Mouse (Mus musculus) lung, postnatal 10 days (tissue): ENCODE data around the gene Hist1h2bm.

Experiments
- DNase-seq: peaks from one replicate; pipeline ENCODE4 v3.0.0; 2021

Gene Hist1h2bm

DNA sequence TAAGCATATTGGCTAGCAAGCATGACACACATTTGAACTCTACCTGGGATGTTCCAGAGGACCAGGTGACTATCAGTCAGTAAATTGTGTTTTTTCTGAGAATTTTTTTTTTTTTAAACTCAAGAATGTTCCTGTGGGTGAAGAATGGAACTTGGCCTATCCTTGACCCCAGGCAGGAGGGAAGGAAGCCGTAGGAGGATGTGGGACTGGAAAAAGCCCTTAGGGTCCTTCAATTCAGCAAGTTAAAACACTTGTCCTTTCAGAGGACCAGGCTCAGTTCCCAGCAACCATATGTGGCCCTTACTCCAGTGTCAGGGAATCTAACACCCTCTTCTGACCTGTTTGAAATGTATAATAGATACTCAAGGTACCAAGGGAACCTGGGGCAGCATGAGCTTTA is 7.7 kb downstream of the Hist1h2bm start:
- no peak for DNase-seq

GRCm38 (mm10) chr13:21733466-21733865 is 11.6 kb downstream of the Hist1h2bm start:
- no peak for DNase-seq

DNA sequence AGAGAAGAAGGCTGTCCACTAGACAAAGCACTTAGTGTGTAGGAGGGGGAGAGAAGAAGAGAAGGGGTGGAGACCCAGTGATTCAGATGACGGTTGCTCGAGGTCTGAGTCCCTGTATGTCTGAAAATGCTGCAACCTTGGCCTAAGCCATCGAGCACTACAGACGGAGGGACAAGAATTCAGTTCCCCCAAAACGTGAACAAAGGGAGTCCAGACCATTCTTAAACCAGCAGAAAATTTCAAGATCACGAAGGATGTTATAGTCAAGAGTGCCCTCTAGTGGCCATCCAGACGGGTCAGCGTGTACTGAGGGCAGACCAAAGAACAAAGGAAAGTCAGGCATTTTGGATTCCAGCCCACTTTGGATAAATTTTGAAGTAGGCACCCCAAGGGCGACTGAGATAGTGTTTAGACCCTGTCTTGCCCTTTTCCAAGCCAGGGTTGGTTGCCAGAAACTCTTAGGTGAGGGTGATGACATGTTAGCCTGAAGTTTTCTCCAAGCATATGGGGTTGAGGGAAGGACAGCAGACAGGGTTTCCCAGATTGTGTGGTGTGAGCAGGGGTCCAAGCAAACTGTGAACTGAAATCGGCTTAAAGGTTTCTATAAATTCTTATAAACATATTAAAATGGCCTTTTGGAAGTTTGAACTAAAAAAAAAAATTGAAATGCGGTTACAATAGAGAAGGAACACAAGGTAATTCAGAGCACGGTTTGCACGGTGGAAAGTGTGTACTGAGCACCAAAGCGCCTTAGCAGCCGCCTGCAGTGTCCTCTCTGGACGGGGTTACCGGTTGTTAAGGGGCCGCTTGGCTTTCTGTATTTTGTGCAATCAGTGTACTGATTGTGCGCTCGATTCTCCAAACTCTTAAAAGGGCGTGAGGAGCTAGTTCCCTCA is 12.4 kb downstream of the Hist1h2bm start:
- DNase-seq, result peak; percentile 93

DNA sequence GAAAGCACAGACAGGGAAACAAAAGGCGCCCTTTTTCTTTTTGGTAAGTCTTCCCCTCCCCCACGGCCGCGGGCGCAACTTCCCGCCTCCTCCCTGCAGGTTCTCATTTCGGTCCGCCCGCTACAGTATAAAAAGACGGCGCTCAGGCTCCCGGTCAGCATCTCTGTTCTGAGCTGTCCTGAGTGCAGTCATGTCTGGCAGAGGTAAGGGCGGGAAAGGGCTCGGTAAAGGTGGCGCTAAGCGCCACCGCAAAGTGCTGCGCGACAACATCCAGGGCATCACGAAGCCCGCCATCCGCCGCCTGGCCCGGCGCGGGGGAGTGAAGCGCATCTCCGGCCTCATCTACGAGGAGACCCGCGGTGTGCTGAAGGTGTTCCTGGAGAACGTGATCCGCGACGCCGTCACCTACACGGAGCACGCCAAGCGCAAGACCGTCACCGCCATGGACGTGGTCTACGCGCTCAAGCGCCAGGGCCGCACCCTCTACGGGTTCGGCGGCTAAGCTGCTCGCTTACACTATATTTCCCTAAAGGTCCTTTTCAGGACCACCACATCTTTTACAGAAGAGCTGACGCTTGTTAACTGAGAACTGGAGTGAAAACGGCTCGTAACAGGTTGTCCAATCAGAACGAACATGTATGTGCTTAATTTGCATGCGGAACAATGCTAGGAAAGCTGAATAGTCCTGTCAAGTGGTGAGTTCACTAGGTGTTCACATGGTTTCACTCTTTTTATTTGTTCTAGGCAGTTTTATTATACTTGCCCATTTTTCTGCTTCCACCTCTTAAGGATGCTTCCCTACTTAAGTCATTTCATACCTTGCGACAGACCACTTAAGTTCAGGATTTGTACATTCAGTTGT is 13.3 kb downstream of the Hist1h2bm start, which contains the start of gene Hist1h4j:
Gene Hist1h4j (plus strand): TSS at position 159 of the 862 bp plus-strand sequence.
- peak; percentile 79 for DNase-seq

DNA sequence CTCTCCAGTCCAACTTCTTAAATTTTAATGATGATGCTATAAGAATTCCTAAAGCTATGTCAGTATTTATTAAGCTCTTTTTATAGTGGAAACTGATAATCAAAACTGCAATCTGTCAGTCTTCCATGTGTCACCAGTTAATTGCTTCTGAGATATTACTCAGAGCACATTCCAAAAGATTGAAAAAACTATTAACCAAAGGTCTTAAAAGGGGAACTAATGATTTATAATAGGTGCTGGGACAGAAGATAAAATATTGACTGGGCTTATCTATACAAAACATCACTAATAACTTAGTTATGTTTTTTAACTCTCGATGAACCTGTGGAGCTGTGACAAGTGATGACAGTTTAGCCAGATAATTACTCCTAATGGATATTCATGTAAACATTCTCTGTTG is 23.2 kb downstream of the Hist1h2bm start:
- no peak for DNase-seq

DNA sequence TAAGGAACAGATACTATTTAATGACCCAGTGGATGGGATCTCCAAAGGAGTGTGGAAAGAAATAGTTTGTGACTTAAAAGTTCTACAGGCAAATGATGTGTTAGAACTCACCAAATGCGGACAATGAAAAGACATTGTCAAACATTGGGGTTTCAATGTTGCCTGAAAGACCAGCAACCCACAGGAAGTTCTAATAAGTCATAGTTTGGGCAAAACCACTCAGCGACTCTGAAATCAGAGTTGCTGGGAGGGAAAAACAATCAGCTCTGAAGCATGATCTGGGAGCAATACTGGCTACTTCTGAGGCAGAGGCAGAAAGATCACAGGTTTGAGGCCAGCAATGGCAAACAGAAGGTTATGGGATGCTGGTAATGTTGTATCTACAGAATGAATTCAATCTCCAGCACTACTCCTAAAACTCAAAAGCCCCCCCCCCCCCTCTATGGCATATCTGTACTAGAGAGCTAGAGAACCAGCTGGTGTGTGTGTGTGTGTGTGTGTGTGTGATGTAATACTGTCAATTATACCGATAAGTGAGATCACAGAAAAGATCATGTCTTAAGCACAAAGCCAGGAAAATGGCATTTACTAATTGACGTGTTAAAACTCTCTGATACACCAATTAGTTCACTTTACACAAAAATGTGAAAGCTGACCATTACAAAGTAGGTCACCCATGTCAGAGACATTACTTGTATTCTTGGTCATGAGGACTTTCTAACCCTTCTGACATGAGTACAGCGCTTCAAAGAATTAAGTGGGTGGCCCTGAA is 27.7 kb downstream of the Hist1h2bm start:
- DNase-seq, result no peak

DNA sequence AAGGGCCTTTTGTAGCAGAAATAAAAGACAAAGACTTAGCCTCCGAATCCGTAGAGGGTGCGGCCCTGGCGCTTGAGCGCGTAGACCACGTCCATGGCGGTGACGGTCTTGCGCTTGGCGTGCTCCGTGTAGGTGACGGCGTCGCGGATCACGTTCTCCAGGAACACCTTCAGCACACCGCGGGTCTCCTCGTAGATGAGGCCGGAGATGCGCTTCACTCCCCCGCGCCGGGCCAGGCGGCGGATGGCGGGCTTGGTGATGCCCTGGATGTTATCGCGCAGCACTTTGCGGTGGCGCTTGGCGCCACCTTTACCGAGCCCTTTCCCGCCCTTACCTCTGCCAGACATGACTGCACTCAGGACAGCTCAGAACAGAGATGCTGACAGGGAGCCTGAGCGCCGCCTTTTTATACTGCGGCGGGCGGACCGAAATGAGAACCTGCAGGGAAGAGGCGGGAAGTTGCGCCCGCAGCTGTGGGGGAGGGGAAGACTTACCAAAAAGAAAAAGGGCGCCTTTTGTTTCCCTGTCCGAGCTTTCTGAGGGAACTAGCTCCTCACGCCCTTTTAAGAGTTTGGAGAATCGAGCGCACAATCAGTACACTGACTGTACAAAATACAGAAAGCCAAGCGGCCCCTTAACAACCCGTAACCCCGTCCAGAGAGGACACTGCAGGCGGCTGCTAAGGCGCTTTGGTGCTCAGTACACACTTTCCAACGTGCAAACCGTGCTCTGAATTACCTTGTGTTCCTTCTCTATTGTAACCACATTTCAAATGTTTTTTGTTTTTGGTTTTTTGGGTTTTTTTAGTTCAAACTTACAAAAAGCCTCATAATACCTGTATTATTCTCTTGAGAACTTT is 28.5 kb downstream of the Hist1h2bm start, which contains the start of gene Hist1h4k:
Gene Hist1h4k (minus strand): TSS at position 347 of the 859 bp plus-strand sequence.
- peak; percentile 91 for DNase-seq

- DNase-seq, result no peak
These were observed 29.6 kb downstream of the Hist1h2bm start for GRCm38 (mm10) chr13:21751417-21751816.

GRCm38 (mm10) chr13:21751827-21752226 is 30.0 kb downstream of the Hist1h2bm start:
- DNase-seq, result no peak

DNA sequence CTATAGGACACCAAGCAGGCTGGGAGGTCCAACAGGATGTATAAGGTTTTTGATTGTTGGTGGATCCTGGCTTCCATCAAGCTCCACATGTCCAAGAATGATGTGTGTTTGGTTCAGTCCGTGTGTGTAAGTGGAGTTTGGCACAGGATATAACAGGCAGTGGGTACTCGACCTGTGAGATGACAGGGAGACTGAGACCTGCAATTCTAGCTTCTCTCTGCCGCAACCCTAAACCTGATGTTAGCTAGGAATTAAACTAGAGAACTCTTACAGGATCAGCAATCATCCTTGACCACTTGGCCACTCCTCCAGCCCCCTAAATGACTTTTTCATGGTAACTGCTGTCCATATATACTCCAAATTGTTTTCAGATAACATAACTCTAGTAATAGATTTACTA is 30.5 kb downstream of the Hist1h2bm start:
- DNase-seq, result no peak

- no peak for DNase-seq
These were observed 31.2 kb downstream of the Hist1h2bm start for GRCm38 (mm10) chr13:21753051-21753523.

DNA sequence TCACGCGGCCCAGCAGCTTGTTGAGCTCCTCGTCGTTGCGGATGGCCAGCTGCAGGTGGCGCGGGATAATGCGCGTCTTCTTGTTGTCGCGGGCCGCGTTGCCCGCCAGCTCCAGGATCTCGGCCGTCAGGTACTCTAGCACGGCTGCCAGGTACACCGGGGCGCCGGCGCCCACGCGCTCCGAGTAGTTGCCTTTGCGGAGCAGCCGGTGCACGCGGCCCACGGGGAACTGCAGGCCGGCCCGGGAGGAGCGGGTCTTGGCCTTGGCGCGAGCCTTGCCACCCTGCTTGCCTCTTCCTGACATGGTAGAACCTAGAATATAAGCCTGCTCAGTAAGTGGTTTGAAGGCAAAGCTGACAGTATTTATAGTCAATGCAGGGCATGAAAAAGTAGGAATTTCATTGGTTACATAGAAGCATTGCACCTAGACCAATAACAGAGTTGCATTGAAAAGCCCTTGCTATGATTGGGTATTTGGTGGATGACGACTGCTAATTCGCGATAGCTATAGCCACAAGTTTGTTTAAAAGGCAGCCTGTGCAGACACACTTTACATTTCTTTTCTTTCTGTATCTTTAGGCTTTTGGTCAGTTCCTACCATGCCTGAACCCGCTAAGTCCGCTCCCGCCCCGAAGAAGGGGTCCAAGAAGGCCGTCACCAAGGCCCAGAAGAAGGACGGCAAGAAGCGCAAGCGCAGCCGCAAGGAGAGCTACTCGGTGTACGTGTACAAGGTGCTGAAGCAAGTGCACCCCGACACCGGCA is 31.9 kb downstream of the Hist1h2bm start, which contains the start of the genes Hist1h2ak and Hist1h2bn:
Gene Hist1h2ak (minus strand): TSS at position 304 of the 762 bp plus-strand sequence.
Gene Hist1h2bn (plus strand): TSS at position 600 of the 762 bp plus-strand sequence.
- DNase-seq, result peak; percentile 75

GRCm38 (mm10) chr13:21754294-21755001 is 32.6 kb downstream of the Hist1h2bm start:
- DNase-seq, result peak; percentile 38

GRCm38 (mm10) chr13:21755707-21756106 is 33.9 kb downstream of the Hist1h2bm start:
- DNase-seq, result no peak
